Mouse (Mus musculus): ENCODE data around the gene Zcchc18.
A peak's percentile ranks its signal among the peaks of the same experiment; 100 is the strongest.

DNA sequence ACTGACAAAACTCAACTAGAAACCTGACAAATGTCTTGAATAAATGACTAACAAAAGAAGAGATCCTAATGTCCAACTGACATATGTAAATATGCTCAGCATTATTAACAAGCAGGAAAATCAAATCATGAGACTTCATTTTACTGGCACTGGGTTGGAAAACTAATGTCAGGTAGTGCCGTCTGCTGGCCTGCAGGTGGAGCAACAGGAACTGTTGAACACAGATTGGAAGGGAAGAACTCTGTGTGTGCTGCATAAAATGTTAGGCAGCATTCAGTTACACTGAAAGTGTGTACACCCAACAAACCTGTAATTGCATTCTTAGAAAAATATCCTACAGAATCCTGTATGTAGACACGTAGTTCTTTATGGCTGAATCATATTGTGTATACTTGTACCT lies 33.3 kb upstream of the Zcchc18 start:
- TF ChIP-seq CTCF (IDR thresholded peaks at IDR 0.05; ENCODE audit: low read depth, low read length): peak; percentile 28
- no peak for TF ChIP-seq POLR2A (IDR thresholded peaks at IDR 0.05; ENCODE audit: insufficient read depth, low read length)

Data from ES-Bruce4 (cell line).